Mouse (Mus musculus) ES-E14 (cell line): ENCODE measurements around the gene Itpr1. TPM values are rescaled to one million over a fixed set of nuclear protein-coding genes. Genes with fewer than 3 reads are reported as not detected.

Source experiments
- DNase-seq: peaks from one replicate; pipeline ENCODE4 v3.0.0-alpha.2; 2013; ENCODE audit warnings: low read depth, low spot score
- H3K27ac ChIP-seq: 2 replicates; pipeline ENCODE4 v1.5.1; 2012; ENCODE audit warnings: low read depth, mild to moderate bottlenecking, low read length, moderate library complexity, mixed read lengths; ENCODE audit not compliant: poor library complexity, insufficient read depth, severe bottlenecking
- H3K36me3 ChIP-seq: 2 replicates; pipeline ENCODE4 v1.6.1; 2012; ENCODE audit warnings: mild to moderate bottlenecking, low read length, moderate library complexity, mixed read lengths; ENCODE audit not compliant: control insufficient read depth, poor library complexity, insufficient read depth, severe bottlenecking
- H3K4me1 ChIP-seq, 2 experiments: fragments of 150-350 bp in 1 of 2; sonication (generic) in 1 of 2; 2 replicates each; pipeline ENCODE4 v1.6.1; 2012; ENCODE audit warnings: low read length in 2 of 2, mild to moderate bottlenecking in 1 of 2, mixed read lengths in 1 of 2; ENCODE audit not compliant: control insufficient read depth in 2 of 2, insufficient read depth in 2 of 2, poor library complexity in 1 of 2
- H3K4me3 ChIP-seq, 2 experiments: fragments of 150-350 bp in 1 of 2; sonication (generic) in 1 of 2; 2 replicates each; pipeline ENCODE4 v1.5.1; 2012; ENCODE audit warnings: low read length in 2 of 2, low read depth in 1 of 2, mild to moderate bottlenecking in 1 of 2, mixed read lengths in 1 of 2; ENCODE audit not compliant: insufficient read depth in 1 of 2, poor library complexity in 1 of 2, severe bottlenecking in 1 of 2
- H3K9ac ChIP-seq: 2 replicates; pipeline ENCODE4 v1.6.1; 2012; ENCODE audit warnings: low read depth, mild to moderate bottlenecking, low read length, mixed read lengths; ENCODE audit not compliant: poor library complexity, insufficient read depth, severe bottlenecking
- H3K9me3 ChIP-seq: fragments of 150-350 bp; sonication (generic); 2 replicates; pipeline ENCODE4 v1.6.1; 2012; ENCODE audit warnings: low read depth, mild to moderate bottlenecking, low read length; ENCODE audit not compliant: control insufficient read depth, insufficient read depth
- CHD2 ChIP-seq: IDR thresholded peaks from 2 replicates; pipeline ENCODE4 v1.6.1; 2014; ENCODE audit warnings: mild to moderate bottlenecking, low read depth, low read length, inconsistent platforms
- HCFC1 ChIP-seq: IDR thresholded peaks from 2 replicates; pipeline ENCODE4 v1.6.1; 2012; ENCODE audit warnings: low read length, inconsistent platforms, borderline replicate concordance; ENCODE audit not compliant: insufficient read depth
- MAFK ChIP-seq: IDR thresholded peaks from 2 replicates; pipeline ENCODE4 v1.6.1; 2014; ENCODE audit warnings: mild to moderate bottlenecking, low read depth, low read length, inconsistent platforms; ENCODE audit not compliant: insufficient read depth
- ZC3H11A ChIP-seq: IDR thresholded peaks from 2 replicates; pipeline ENCODE4 v1.6.1; 2012; ENCODE audit warnings: low read depth, mild to moderate bottlenecking, inconsistent platforms, low read length, borderline replicate concordance
- ZNF384 ChIP-seq: IDR thresholded peaks from 2 replicates; pipeline ENCODE4 v1.6.1; 2012; ENCODE audit warnings: low read depth, low read length, inconsistent platforms
- in situ Hi-C, 2 experiments: fragments of 600-800 bp; cut with MboI; formaldehyde crosslinking; loops; one replicate each; pipeline ENCODE4 v1.15.1; 2025; ENCODE audit warnings: low sequenced_read_pairs in 2 of 2, inconsistent platforms in 1 of 2; ENCODE audit not compliant: unreplicated experiment in 2 of 2
- total RNA-seq: library from RNA; depleted of rRNA; stranded (reverse); fragments of 300-350 nt; gene quantifications from 2 replicates; pipeline ENCODE4 v1.2.3, GENCODE M21; 2012

Itpr1 gene
- total RNA-seq, 1 experiment = 52.8 TPM

DNA sequence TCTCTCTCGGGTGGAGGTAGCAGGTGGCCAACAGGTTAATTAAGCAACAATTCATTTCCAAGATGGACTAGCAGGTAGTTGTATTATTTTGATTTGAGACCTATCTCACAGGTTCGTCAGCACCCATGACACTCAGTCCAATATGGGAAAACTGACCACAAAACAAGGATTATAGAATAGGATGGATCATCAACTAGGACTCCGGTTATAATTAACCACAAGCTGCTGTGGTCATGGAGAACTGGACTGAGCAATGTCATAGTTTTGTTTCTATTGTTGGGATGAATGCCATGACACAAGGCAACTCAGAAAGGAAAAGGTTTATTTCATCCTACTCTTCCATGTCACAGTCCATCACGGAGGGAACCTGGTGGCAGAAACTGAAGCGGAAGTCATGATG lies 252.3 kb downstream of the Itpr1 start:
- Histone ChIP-seq H3K36me3 (no peaks in the 10 kb centered on the region), H3K9me3 (no peaks in the 10 kb centered on the region), H3K4me1 (no peaks in the 10 kb centered on the region), H3K4me3 (no peak overlapping the region), H3K9ac (no peak overlapping the region), H3K27ac (no peak overlapping the region)
- in situ Hi-C loops = no loop called here
- TF ChIP-seq HCFC1 = no peak
- no peak for TF ChIP-seq CHD2
- no peak for TF ChIP-seq MAFK
- TF ChIP-seq ZC3H11A = no peak
- TF ChIP-seq ZNF384 = no peak
- no peak for DNase-seq

DNA sequence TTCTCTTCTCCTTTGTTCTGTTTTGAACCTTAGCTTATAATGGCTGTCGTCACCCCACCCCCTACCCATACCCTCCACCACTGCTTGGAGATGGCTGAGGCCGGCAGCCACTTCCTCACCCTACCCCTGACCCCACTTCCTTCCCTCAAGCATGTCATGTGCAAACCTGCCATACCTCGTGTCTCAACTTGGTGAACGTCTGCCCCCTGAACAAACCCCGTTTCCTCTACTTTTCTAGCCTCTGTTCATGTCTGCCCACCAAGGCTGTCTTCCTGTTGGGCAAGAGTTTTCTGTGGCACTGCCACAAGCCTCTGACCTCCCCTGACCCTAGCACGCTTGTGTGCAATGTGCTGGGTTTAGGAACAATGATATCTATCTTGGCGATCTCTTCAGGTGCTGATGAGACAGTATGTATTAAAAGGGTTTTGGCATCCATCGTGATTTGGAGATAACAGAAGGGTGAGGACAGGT lies 253.2 kb downstream of the Itpr1 start:
- H3K4me1 ChIP-seq = no peaks in the 10 kb centered on the region
- H3K36me3 ChIP-seq = no peaks in the 10 kb centered on the region
- no peak overlapping the region for H3K27ac ChIP-seq
- H3K4me3 ChIP-seq = no peak overlapping the region
- H3K9me3 ChIP-seq = no peaks in the 10 kb centered on the region
- no peak overlapping the region for H3K9ac ChIP-seq
- no peak for DNase-seq
- in situ Hi-C loops = no loop called here
- TF ChIP-seq ZC3H11A (no peak), CHD2 (no peak), ZNF384 (no peak), HCFC1 (no peak), MAFK (no peak)

DNA sequence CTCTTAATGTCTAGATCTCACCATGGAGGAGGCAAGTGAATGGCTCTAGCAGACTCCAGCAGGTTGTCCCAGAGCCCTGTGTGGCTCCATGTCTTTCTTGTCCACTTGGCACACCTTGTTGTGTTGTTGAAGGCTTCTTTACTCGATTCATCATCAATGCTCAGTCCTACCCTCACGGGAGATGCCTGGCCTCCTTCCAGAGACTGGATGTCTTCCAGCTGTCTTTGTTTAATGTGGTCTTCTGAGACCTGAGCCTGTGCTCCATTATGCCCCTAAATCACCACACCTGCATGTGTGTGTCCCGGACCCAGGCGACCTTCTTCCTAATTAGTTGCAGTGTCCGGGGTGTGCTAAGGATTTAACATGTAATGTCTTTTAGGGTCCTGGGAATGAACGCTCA lies 254.7 kb downstream of the Itpr1 start:
- TF ChIP-seq MAFK (no peak), ZNF384 (no peak), ZC3H11A (no peak), HCFC1 (no peak), CHD2 (no peak)
- no peak overlapping the region for H3K27ac ChIP-seq
- no peak for DNase-seq
- no peak overlapping the region for H3K9ac ChIP-seq
- H3K9me3 ChIP-seq = no peaks in the 10 kb centered on the region
- H3K4me1 ChIP-seq = no peaks in the 10 kb centered on the region
- no peak overlapping the region for H3K4me3 ChIP-seq
- in situ Hi-C loops = no loop called here
- H3K36me3 ChIP-seq = peaks cover 2% of the 10 kb centered on the region; the same call in 1 of the 2 replicates

DNA sequence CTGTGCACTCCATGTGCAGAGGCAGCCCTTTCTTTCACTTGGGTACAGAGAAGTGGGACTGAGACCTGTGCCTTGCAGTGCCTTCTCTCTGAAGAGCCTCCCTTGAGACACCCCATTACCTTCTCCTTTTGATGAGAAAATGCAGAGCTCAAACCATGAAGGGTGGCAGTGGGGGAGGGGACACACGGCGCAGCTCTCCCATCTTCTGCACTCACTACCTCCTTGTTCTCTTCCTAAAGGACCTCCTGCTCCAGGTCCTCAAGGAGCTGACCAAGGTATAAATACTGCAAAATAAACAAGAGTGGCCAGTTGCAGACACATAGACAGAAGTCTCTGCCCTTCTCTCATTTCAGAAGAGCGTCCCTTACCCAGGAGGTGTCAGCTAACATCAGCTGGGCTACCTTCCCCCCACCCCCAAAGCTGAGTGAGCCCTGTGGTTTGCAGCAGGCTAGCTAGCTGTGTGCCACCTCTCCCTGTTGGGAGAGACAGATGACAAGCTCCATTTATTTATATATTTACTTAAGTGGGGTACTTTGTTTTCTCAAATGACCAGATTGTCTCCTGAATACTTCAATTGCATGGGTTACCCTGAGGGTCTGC lies 255.4 kb downstream of the Itpr1 start:
- H3K4me3 ChIP-seq = no peak overlapping the region
- DNase-seq = no peak
- H3K9me3 ChIP-seq = no peaks in the 10 kb centered on the region
- H3K4me1 ChIP-seq = no peaks in the 10 kb centered on the region
- in situ Hi-C loops = no loop called here
- peaks cover 2% of the 10 kb centered on the region; the same call in 1 of the 2 replicates for H3K36me3 ChIP-seq
- no peak overlapping the region for H3K27ac ChIP-seq
- TF ChIP-seq CHD2 (no peak), ZNF384 (no peak), ZC3H11A (no peak), MAFK (no peak), HCFC1 (no peak)
- no peak overlapping the region for H3K9ac ChIP-seq

DNA sequence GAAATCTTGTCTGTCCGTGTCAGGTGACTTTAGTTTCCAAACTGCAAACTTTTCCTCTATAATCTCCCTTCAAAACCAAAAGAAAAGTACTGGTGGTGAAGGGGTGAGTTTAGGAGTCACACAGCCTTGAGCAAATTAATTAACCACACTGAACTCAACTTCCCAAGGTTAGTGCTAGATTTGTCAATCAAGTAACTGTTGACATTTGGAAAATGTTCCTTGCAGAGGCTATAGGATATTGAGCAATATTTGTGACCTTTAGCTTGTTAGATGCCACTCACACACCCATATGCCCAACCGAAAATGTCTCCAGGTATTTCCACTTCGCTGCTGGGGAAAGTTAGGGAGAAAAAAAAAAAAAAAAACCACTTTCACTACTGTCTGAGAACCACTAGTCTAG lies 259.0 kb downstream of the Itpr1 start:
- no peak for TF ChIP-seq HCFC1
- TF ChIP-seq ZC3H11A = no peak
- no peak for TF ChIP-seq CHD2
- no peak for TF ChIP-seq MAFK
- no peak for TF ChIP-seq ZNF384
- Histone ChIP-seq H3K27ac (no peak overlapping the region), H3K36me3 (peaks cover 6% of the 10 kb centered on the region; the same call in 1 of the 2 replicates), H3K4me3 (no peak overlapping the region), H3K9ac (no peak overlapping the region), H3K4me1 (no peaks in the 10 kb centered on the region), H3K9me3 (no peaks in the 10 kb centered on the region)
- no peak for DNase-seq
- in situ Hi-C loops = no loop called here
